Mouse (Mus musculus): ENCODE results near the gene Atg5.
"Not testable (repeated sequence)": the region's sequence is repeated elsewhere in the genome, so short reads cannot be mapped to it uniquely, and the experiment has no call there.

Gene Atg5

GRCm38 (mm10) chr10:44268145-44268860 is at the start of gene Atg5:
TSS of gene Atg5 (plus strand) at chr10:44268358.
- peak; percentile 99 for DNase-seq (ENCODE audit: low spot score)

GRCm38 (mm10) chr10:44219073-44219472 is 49.1 kb upstream of the Atg5 start:
- DNase-seq (ENCODE audit: low spot score): peak; percentile 1

DNA sequence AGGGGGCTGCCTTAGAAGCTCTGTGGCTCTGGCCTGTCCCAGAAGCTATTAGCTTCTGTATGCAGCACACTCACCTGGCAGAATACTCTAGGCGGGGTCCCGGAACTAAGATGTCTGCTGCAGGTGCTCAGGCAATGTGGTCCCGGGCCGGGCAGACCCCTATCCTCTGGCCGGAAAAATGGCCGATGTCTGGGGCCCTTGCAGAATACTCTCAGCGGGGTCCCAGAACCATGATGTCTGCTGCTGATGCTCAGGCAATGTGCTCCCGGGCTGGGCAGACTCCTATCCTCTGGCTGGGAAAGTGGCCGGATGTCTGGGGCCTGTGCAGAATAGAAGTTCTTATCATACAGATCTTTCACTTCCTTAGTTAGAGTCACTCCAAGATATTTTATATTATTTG is 43.8 kb upstream of the Atg5 start:
- no peak for DNase-seq (ENCODE audit: low spot score)

GRCm38 (mm10) chr10:44233351-44233750 is 34.8 kb upstream of the Atg5 start:
- peak; percentile 28 for DNase-seq (ENCODE audit: low spot score)

GRCm38 (mm10) chr10:44235298-44235697 is 32.9 kb upstream of the Atg5 start:
- not testable (repeated sequence) for DNase-seq (ENCODE audit: low spot score)

DNA sequence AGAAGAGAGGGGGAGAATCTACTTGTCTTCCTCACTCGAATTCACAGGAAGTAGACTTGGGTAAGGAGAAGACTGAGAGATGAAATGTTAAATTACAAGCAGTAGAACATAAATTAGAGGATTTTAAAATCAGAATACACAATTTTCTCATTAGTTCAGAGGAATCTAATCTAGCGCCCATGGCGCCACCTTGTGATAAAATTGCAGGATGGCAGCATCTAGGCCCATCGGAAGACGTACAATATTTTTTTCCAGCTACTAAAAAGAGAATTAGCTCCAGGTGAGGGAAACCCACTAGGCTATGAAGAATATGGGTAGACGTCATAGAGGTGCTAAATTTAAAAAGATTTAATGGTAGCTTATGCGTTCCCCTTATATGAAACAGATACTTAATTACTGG is 11.5 kb upstream of the Atg5 start:
- DNase-seq (ENCODE audit: low spot score): no peak

- DNase-seq (ENCODE audit: low spot score): no peak
Observed at GRCm38 (mm10) chr10:44265835-44266234, 2.3 kb upstream of the Atg5 start.

DNA sequence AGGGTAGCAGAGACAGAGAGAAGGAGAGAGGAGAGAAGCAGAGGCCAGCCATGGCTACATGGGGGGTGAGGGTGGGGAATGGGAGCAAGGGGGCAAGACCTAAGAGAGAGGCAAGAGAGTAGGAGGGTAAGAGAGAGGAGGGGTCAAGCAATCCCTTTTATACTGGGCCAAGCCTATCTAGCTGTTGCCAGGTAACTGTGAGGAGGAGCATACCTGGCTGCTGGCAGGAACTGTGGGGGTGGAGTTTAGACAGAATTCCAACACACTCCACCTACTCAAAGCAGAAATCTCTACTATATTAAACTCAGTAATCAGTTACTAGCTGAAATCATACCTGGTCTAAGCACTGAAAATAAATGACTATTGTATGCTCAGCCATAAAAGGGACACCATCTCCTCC is 1.6 kb upstream of the Atg5 start:
- peak; percentile 42 for DNase-seq (ENCODE audit: low spot score)

DNA sequence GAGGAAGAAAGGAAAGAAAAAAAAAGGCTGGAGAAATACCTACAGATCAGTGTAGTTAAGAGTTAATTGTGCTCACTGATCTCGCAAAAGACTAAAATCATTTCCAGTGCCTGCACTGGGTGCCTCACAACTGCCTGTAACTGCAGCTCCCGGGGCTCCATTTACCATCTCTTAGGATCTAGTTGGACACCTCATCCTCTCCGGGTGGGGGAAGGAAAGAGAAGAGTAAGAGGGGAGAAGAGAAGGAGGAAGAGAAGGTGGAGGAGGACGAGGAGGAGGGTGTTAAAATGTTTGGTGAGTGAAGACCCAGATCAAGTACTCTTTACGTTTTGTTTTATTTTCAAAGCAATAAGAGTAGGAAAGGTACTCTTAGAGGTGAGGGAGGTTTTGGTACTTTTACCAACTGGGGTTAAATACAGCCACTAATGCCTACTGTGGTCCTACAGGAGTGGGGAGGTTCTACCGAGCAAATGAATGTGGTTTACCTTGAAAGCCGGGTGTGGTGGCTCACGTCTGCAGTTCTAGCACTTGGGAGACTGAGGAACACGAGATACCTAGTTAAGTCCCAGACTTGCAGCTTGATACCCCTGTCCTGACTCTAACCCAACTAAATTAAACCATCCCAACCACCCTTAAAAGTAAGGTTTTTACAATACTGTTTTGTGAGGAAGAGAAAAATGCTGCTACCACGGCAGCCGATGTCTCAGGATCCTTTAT is 574 bp upstream of the Atg5 start:
- no peak for DNase-seq (ENCODE audit: low spot score)

- no peak for DNase-seq (ENCODE audit: low spot score)
Observed at GRCm38 (mm10) chr10:44269211-44269610, 1.1 kb downstream of the Atg5 start.

DNA sequence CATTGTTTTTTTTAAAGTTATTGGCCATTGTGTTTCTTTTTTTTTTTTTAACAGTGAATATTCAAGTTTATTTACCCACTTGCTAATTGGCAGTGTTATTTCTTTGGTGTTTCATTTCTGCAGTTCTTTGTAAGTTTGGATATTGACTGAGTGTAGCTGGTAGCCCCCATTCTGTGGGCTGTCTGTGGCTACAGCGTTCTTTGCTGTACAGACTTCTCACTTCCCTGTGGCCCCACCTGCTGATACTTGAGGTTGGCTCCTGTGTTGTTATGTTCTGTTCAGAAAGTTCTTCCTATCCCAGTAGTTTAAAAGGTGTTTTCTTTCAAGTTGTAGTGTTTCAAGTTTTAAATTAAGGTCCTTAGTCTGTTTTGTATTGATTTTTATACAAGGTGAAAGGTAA is 14.2 kb downstream of the Atg5 start:
- no peak for DNase-seq (ENCODE audit: low spot score)

DNA sequence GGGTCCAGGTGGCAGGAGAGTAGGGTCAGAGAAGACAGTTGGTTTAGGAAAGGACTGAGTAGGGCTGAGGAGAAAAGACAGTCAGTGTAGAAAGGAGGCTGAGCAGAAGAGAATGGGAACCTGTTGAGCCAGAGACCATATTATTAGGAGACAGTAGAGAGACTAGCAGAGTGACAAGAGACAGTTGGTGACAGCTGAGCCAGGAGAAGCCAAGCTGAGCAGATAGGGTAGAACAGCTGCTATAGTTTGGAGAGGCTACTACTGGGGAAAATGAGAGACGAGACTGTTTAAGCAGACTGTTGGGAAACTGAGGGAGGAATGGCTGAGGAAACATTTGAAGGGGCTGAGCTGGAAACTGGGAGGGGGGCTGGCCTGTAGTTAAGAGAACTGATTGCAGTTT is 16.9 kb downstream of the Atg5 start:
- DNase-seq (ENCODE audit: low spot score): no peak

- DNase-seq (ENCODE audit: low spot score): no peak
Observed at GRCm38 (mm10) chr10:44285935-44286334, 17.8 kb downstream of the Atg5 start.

DNA sequence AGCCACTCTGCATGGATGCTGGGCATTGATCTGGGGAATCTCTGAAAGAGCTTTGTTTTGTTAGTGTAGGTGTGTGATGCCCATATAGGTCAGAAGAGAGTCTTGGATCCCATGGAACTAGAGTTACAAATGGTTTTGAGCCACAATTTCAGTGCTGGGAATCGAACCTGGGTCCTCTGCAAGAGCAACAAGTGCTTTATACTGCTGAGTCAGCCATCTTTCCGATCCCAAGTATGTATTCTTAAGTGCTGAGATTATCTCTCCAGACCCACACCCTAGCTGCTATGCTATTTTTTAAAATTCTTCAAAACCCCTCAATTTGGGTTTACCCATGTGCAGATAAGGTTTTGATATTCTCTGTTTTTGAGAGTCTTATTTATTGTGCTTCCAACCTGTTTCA is 22.7 kb downstream of the Atg5 start:
- DNase-seq (ENCODE audit: low spot score): no peak

DNA sequence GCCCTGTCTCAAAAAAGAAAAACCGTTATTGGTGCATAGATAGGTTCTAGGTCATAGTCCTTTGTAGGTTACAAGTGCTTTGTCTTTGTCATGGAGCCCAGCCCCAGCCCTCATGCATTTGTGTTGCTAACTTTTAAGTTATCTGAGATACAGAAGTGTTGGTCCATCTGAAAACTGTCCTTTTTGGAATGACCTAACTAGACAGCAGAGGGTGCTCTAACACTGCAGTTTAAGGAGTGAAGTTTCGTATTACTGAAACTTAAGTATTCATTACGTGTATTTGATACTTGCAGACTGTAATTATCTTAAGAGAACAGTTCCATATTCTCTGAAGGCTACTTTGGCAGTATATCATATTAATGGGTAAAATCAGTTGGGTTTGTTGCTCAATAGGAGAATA is 24.0 kb downstream of the Atg5 start:
- peak; percentile 50 for DNase-seq (ENCODE audit: low spot score)

- DNase-seq (ENCODE audit: low spot score): peak; percentile 34
Observed at GRCm38 (mm10) chr10:44299165-44299564, 31.0 kb downstream of the Atg5 start.

DNA sequence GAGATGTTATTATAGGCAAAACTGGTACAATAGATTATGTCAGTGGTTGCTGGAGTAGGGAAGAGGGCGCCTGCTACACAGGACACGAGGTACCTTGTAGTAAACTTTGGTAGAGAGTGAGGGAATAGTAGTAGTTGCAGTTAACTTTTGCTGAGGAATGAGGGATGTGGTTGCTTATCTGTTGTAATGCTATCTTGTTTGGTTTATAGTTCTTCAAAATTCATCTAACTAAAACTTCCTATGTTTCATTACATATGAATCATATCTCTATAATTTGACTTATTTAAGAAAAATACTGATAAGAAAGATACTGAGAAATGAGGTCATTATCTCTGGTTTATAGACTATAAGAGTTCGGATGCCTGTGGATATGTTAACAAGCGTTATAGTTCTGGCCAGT is 31.9 kb downstream of the Atg5 start:
- DNase-seq (ENCODE audit: low spot score): no peak

- DNase-seq (ENCODE audit: low spot score): no peak
Observed at GRCm38 (mm10) chr10:44303648-44304329, 35.6 kb downstream of the Atg5 start.

- DNase-seq (ENCODE audit: low spot score): no peak
Observed at GRCm38 (mm10) chr10:44304330-44304717, 36.2 kb downstream of the Atg5 start.

DNA sequence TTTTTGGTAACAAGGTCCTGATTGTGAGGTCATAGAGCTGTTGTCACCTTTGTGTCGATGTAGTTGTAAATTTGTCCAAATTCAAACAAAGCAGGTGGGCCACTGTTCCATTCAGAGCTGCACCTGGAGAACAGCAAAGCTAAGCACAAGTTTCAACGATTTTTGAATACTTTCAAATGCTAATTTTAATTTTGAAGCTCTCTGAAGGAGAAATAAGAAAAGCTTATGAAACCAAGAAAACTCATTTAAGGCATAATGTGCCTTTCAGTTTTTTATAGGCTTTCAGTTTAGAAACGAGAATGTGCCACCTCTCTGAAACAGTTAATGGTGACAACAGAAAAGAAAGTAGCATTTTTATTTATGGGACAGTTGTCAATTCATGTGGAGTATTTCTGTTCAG is 36.7 kb downstream of the Atg5 start:
- DNase-seq (ENCODE audit: low spot score): no peak

DNA sequence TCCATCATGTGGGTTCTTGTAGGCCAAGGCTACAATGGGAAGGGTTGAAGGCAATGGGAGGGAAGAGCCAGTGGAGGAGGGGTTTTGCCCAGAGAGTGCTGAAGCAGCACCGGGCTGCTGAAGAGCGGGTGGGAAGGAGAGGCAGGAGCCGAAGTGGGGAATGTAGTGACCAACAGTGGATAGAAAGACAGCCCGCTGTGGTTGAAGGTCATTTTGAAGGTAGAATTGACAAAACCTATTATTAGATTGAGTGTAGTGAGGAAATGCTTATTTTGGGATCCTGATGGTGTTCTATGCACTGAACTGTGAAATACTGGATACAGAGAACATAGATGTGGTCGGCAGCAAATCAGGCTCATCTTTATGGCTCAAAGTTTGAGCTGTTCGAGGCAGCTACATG is 38.1 kb downstream of the Atg5 start:
- DNase-seq (ENCODE audit: low spot score): no peak

GRCm38 (mm10) chr10:44308280-44308679 is 40.1 kb downstream of the Atg5 start:
- no peak for DNase-seq (ENCODE audit: low spot score)

DNA sequence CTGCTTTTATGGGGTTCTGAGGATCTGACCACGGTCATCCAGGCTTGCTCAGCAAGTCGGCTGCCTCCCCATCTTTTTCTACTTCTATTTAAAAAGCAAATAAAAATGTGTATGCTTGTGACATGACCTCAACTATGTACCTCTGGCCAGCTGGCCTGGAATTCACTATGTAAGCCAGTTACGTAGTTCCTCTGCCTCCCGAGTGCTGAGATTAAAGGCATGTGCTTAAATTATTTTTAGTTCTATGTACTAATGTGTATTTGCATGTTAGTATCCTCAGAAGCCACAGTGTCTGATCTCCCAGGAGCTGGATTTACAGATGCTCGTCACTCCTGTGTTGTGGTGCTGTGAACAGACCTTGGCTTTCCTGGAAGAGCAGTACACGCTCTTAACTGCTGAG is 41.1 kb downstream of the Atg5 start:
- no peak for DNase-seq (ENCODE audit: low spot score)
